Mouse (Mus musculus) testis, adult 2 months (tissue): ENCODE measurements around the gene Ttc22.

Source experiments
- CTCF ChIP-seq: fragments of 200-500 bp; IDR thresholded peaks from 2 replicates; pipeline ENCODE4 v1.5.1; 2012; ENCODE audit warnings: low read depth, mild to moderate bottlenecking, inconsistent platforms, low read length, moderate library complexity; ENCODE audit not compliant: control insufficient read depth, insufficient read depth, insufficient replicate concordance
- POLR2A ChIP-seq: fragments of 200-500 bp; IDR thresholded peaks from 2 replicates; pipeline ENCODE4 v1.6.1; 2012; ENCODE audit warnings: low read depth, mild to moderate bottlenecking, inconsistent platforms, low read length, moderate library complexity; ENCODE audit not compliant: control insufficient read depth

DNA sequence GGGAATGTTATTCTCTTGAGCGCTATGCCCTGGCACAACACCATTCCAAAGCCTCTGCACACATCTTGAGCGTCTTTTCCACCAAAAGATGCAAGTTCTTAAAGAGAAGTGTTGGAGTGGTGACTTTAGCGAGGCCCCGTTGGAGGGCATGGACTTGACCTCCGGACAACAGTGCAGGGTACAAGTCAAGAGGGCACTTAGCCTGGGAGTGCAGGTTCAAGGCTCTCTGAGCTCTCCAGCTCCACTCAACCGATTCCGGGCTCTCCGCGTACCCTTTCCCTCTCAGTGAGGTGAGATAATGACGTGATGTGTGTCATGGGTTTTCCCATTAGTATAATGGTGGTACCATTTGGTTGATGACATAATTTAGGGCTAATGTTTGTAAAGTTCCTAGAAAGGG lies 2.0 kb downstream of the Ttc22 start:
- no peak for TF ChIP-seq CTCF
- TF ChIP-seq POLR2A: no peak
